Mouse (Mus musculus): ENCODE results near the gene Sertad4.

DNA sequence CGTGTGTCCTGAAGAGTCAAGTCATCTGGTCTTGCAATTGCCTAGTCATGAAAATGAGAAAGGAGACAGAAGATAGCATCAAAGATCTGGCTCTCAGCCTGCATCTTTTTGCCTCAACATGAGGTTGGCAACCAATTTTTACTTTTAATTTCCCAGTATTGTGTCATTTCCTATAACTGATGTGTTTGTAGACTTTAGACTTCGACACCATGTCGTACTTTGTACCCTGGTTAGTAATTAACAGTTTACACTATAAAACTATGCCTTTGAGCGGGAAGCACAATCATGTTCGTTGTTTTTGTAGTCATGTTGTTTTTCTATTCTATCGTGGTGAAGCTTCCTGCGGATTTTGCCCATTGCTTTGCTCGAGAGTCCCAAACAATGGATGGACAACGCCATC, 42.8 kb downstream of the Sertad4 start:
- TF ChIP-seq HCFC1 (IDR thresholded peaks at IDR 0.05; ENCODE audit: borderline replicate concordance, insufficient read depth, low read length) (no peak), CHD2 (IDR thresholded peaks at IDR 0.05; ENCODE audit: low read depth, low read length) (no peak)

All from ES-E14 (cell line).